Mouse (Mus musculus) CH12.LX (cell line): ENCODE data around the gene Itgb3.
"Not testable (repeated sequence)": the region's sequence is repeated elsewhere in the genome, so short reads cannot be mapped to it uniquely, and the experiment has no call there.

ENCODE experiments used
- CTCF ChIP-seq, 2 experiments: IDR thresholded peaks in 1 of 2; conservative IDR thresholded peaks in 1 of 2; 2 replicates each; pipeline ENCODE4 v1.5.1; 2011 to 2012; ENCODE audit warnings: low read depth in 2 of 2, low read length in 2 of 2, improper control_type of control experiment in 1 of 2, inconsistent platforms in 1 of 2, mild to moderate bottlenecking in 1 of 2, moderate library complexity in 1 of 2
- E2F4 ChIP-seq: IDR thresholded peaks from 2 replicates; pipeline ENCODE4 v1.6.1; 2011; ENCODE audit warnings: low read depth, low read length, improper control_type of control experiment; ENCODE audit not compliant: insufficient replicate concordance
- MAFK ChIP-seq: IDR thresholded peaks from 2 replicates; pipeline ENCODE4 v1.6.1; 2011; ENCODE audit warnings: low read length, improper control_type of control experiment; ENCODE audit not compliant: insufficient replicate concordance
- MAX ChIP-seq: IDR thresholded peaks from 2 replicates; pipeline ENCODE4 v1.6.1; 2011; ENCODE audit warnings: low read length, improper control_type of control experiment
- MEF2A ChIP-seq: IDR thresholded peaks from 2 replicates; pipeline ENCODE4 v1.6.1; 2014; ENCODE audit warnings: low read depth, mild to moderate bottlenecking, inconsistent platforms, low read length, improper control_type of control experiment, borderline replicate concordance
- POLR2A ChIP-seq: IDR thresholded peaks from 2 replicates; pipeline ENCODE4 v1.6.1; 2011; ENCODE audit warnings: low read depth, mild to moderate bottlenecking, improper control_type of control experiment, low read length
- RCOR1 ChIP-seq: conservative IDR thresholded peaks from 2 replicates; pipeline ENCODE4 v1.6.1; 2012; ENCODE audit warnings: low read depth, mild to moderate bottlenecking, inconsistent platforms, low read length, improper control_type of control experiment
- USF1 ChIP-seq: IDR thresholded peaks from 2 replicates; pipeline ENCODE4 v1.6.1; 2014; ENCODE audit warnings: low read depth, mild to moderate bottlenecking, inconsistent platforms, low read length, improper control_type of control experiment
- ZC3H11A ChIP-seq: IDR thresholded peaks from 2 replicates; pipeline ENCODE4 v1.6.1; 2012; ENCODE audit warnings: low read depth, mild to moderate bottlenecking, inconsistent platforms, low read length, improper control_type of control experiment

- not testable (repeated sequence) for TF ChIP-seq CTCF (conservative IDR thresholded peaks at IDR 0.05 in 1 of 2, IDR thresholded peaks at IDR 0.05 in 1 of 2; ENCODE audit: low read depth in 2 of 2, low read length in 2 of 2); POLR2A; MEF2A; MAFK; ZC3H11A; USF1; MAX; RCOR1; E2F4
Observed at GRCm38 (mm10) chr11:104570515-104570914, 37.3 kb upstream of the Itgb3 start.
